Mouse (Mus musculus): ENCODE results near the gene Steap4. TPM values are rescaled to one million over a fixed set of nuclear protein-coding genes. Genes with fewer than 3 reads are reported as not detected.
A peak's percentile ranks its signal among the peaks of the same experiment; 100 is the strongest.

Steap4 gene
- total and polyA plus RNA-seq, 3 experiments, result 23.4 to 29.3 (median 24.6) TPM

- intact Hi-C loops (cut with DNase I), result no loop called here
- no peaks in the 10 kb centered on the region for H3K79me2 ChIP-seq (replicated peaks; ENCODE audit: control insufficient read depth, insufficient read depth, low read length)
- peaks cover 2% of the 10 kb centered on the region; the same call in 1 of the 2 replicates for H3K36me3 ChIP-seq (ENCODE audit: control insufficient read depth, insufficient read depth, low read length)
- H3K9ac ChIP-seq (ENCODE audit: low read depth, low read length), result no peak overlapping the region
- TF ChIP-seq CTCF (IDR thresholded peaks at IDR 0.05) (no peak), POLR2A (IDR thresholded peaks at IDR 0.05; ENCODE audit: insufficient read depth, low read depth, low read length) (no peak), EP300 (IDR thresholded peaks at IDR 0.05; ENCODE audit: insufficient read depth, low read depth, low read length) (no peak)
- no peak overlapping the region for H3K27ac ChIP-seq
- no peak for DNase-seq
- no peaks in the 10 kb centered on the region for H3K27me3 ChIP-seq (ENCODE audit: control insufficient read depth, insufficient read depth, low read length)
- H3K4me1 ChIP-seq (ENCODE audit: control insufficient read depth, insufficient read depth, low read length), result no peaks in the 10 kb centered on the region; the same call in 1 of the 2 replicates
- H3K4me3 ChIP-seq, result no peak overlapping the region
- 22% methylated on average over 5 of the region's 5 CpGs for WGBS
Observed at GRCm38 (mm10) chr5:7955371-7955966, 4.8 kb upstream of the Steap4 start.

DNA sequence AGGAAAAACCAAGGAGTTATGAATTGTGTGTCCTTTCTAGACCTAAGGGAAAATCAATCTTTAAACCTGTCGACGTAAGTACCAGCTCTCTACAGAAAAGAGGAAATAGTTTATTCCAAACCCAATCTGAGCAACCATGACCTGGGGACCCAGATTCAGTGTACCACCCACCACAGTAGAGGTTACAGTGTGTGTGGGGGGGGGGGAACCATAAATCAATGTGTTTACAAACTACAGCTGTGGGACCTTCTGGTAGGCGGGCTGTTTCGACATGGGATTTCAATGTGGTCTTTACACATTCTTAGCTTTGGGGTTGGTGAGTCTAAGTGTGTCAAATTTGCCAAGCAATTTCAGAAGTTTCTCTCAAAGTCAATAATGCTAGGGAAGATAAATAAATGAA lies 2.2 kb upstream of the Steap4 start:
- intact Hi-C loops (cut with DNase I), result no loop called here
- H3K36me3 ChIP-seq (ENCODE audit: control insufficient read depth, insufficient read depth, low read length), result peaks cover 2% of the 10 kb centered on the region; the same call in 1 of the 2 replicates
- H3K79me2 ChIP-seq (replicated peaks; ENCODE audit: control insufficient read depth, insufficient read depth, low read length), result no peaks in the 10 kb centered on the region
- no peak overlapping the region for H3K4me3 ChIP-seq
- DNase-seq, result no peak
- TF ChIP-seq CTCF (IDR thresholded peaks at IDR 0.05) (no peak), EP300 (IDR thresholded peaks at IDR 0.05; ENCODE audit: insufficient read depth, low read depth, low read length) (no peak), POLR2A (IDR thresholded peaks at IDR 0.05; ENCODE audit: insufficient read depth, low read depth, low read length) (no peak)
- no peak overlapping the region for H3K27ac ChIP-seq
- WGBS, result 91% methylated on average over 4 of the region's 4 CpGs
- no peaks in the 10 kb centered on the region for H3K27me3 ChIP-seq (ENCODE audit: control insufficient read depth, insufficient read depth, low read length)
- H3K9ac ChIP-seq (ENCODE audit: low read depth, low read length), result no peak overlapping the region
- no peaks in the 10 kb centered on the region; the same call in 1 of the 2 replicates for H3K4me1 ChIP-seq (ENCODE audit: control insufficient read depth, insufficient read depth, low read length)

GRCm38 (mm10) chr5:7959286-7959685 lies 971 bp upstream of the Steap4 start:
- TF ChIP-seq CTCF (IDR thresholded peaks at IDR 0.05) (no peak), EP300 (IDR thresholded peaks at IDR 0.05; ENCODE audit: insufficient read depth, low read depth, low read length) (no peak), POLR2A (IDR thresholded peaks at IDR 0.05; ENCODE audit: insufficient read depth, low read depth, low read length) (no peak)
- DNase-seq, result no peak
- WGBS, result 73% methylated on average over 6 of the region's 6 CpGs

GRCm38 (mm10) chr5:7961113-7961512 lies 856 bp downstream of the Steap4 start:
- H3K79me2 ChIP-seq (replicated peaks; ENCODE audit: control insufficient read depth, insufficient read depth, low read length), result no peaks in the 10 kb centered on the region
- intact Hi-C loops (cut with DNase I), result loop anchor here (5.0 kb wide), 1 partner anchor 44 kb away; no protein-coding TSS in a partner anchor
- peak overlapping the region; percentile 53; the same call in 1 of the 2 replicates for H3K9ac ChIP-seq (ENCODE audit: low read depth, low read length)
- no peaks in the 10 kb centered on the region; the same call in 1 of the 2 replicates for H3K36me3 ChIP-seq (ENCODE audit: control insufficient read depth, insufficient read depth, low read length)
- H3K27me3 ChIP-seq (ENCODE audit: control insufficient read depth, insufficient read depth, low read length), result no peaks in the 10 kb centered on the region
- H3K4me1 ChIP-seq (ENCODE audit: control insufficient read depth, insufficient read depth, low read length), result peaks cover 1% of the 10 kb centered on the region; the same call in 1 of the 2 replicates
- 80% methylated on average over 7 of the region's 7 CpGs for WGBS
- no peak for DNase-seq
- no peak for TF ChIP-seq CTCF (IDR thresholded peaks at IDR 0.05)
- peak overlapping the region; percentile 31 for H3K4me3 ChIP-seq
- no peak overlapping the region for H3K27ac ChIP-seq

More at GRCm38 (mm10) chr5:7959286-7959685, 971 bp upstream of the Steap4 start:
- Histone ChIP-seq H3K4me3 (no peak overlapping the region), H3K4me1 (ENCODE audit: control insufficient read depth, insufficient read depth, low read length) (no peaks in the 10 kb centered on the region; the same call in 1 of the 2 replicates), H3K36me3 (ENCODE audit: control insufficient read depth, insufficient read depth, low read length) (peaks cover 2% of the 10 kb centered on the region; the same call in 1 of the 2 replicates), H3K79me2 (replicated peaks; ENCODE audit: control insufficient read depth, insufficient read depth, low read length) (no peaks in the 10 kb centered on the region), H3K27ac (no peak overlapping the region), H3K9ac (ENCODE audit: low read depth, low read length) (no peak overlapping the region), H3K27me3 (ENCODE audit: control insufficient read depth, insufficient read depth, low read length) (no peaks in the 10 kb centered on the region)
- intact Hi-C loops (cut with DNase I), result no loop called here

DNA sequence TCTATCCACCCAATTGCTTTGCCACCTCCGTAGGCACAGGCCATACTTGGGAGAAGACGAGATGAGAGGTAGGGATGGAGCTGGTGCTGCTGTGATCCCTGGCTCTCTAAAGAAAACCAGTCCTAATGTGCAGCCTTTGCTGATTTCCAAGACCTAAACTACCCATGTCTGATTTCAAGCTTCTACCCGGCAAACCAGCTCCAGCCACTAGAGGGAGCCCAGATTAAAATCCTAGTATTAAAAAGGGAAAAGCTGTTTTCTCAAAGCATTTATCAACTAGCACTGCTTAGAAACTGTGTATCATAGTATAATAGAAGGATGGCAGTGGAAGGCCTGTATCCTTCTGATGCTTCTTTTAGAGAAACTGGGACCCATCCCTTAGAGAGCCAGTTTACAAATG lies 5.0 kb downstream of the Steap4 start:
- intact Hi-C loops (cut with DNase I), result no loop called here
- Histone ChIP-seq H3K4me1 (ENCODE audit: control insufficient read depth, insufficient read depth, low read length) (peaks cover 1% of the 10 kb centered on the region; the same call in 1 of the 2 replicates), H3K79me2 (replicated peaks; ENCODE audit: control insufficient read depth, insufficient read depth, low read length) (no peaks in the 10 kb centered on the region), H3K27me3 (ENCODE audit: control insufficient read depth, insufficient read depth, low read length) (no peaks in the 10 kb centered on the region), H3K9ac (ENCODE audit: low read depth, low read length) (no peak overlapping the region), H3K4me3 (no peak overlapping the region), H3K36me3 (ENCODE audit: control insufficient read depth, insufficient read depth, low read length) (no peaks in the 10 kb centered on the region), H3K27ac (peak overlapping the region; percentile 5; the same call in 1 of the 2 replicates)
- TF ChIP-seq CTCF (IDR thresholded peaks at IDR 0.05), result peak; percentile 81
- no peak for TF ChIP-seq EP300 (IDR thresholded peaks at IDR 0.05; ENCODE audit: insufficient read depth, low read depth, low read length)
- no peak for TF ChIP-seq POLR2A (IDR thresholded peaks at IDR 0.05; ENCODE audit: insufficient read depth, low read depth, low read length)
- 28% methylated on average over 3 of the region's 3 CpGs for WGBS
- peak; percentile 27 to 55 for DNase-seq

DNA sequence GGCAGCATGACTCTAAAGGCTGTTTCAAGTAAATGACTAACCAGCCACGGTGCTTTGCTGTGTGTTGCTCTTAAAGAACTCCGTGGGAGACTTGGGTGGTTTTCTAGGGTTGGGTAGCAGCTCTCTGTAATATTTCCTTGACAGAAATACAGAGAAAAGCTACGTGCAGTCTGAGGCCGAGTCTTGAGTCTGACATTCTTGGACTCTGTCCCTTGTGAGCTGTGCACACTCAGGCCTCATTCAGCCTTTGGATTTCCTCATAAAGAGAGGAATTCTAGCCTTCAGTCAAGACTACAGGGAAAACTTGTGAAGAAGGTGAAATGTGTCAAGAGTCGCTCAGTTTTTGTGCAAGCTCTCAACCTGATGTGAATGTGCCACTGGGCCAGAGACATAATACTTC lies 7.9 kb downstream of the Steap4 start:
- Histone ChIP-seq H3K4me1 (ENCODE audit: control insufficient read depth, insufficient read depth, low read length) (peaks cover 1% of the 10 kb centered on the region; the same call in 1 of the 2 replicates), H3K36me3 (ENCODE audit: control insufficient read depth, insufficient read depth, low read length) (no peaks in the 10 kb centered on the region), H3K9ac (ENCODE audit: low read depth, low read length) (no peak overlapping the region), H3K4me3 (no peak overlapping the region), H3K27ac (no peak overlapping the region), H3K79me2 (replicated peaks; ENCODE audit: control insufficient read depth, insufficient read depth, low read length) (no peaks in the 10 kb centered on the region), H3K27me3 (ENCODE audit: control insufficient read depth, insufficient read depth, low read length) (no peaks in the 10 kb centered on the region)
- no peak for TF ChIP-seq CTCF (IDR thresholded peaks at IDR 0.05)
- TF ChIP-seq EP300 (IDR thresholded peaks at IDR 0.05; ENCODE audit: insufficient read depth, low read depth, low read length), result no peak
- no peak for TF ChIP-seq POLR2A (IDR thresholded peaks at IDR 0.05; ENCODE audit: insufficient read depth, low read depth, low read length)
- intact Hi-C loops (cut with DNase I), result no loop called here
- no peak for DNase-seq
- WGBS, result 67% methylated on average over 5 of the region's 5 CpGs

Data from heart, adult 2 months (tissue).